Mouse (Mus musculus) right cerebral cortex, postnatal 14 days (tissue): ENCODE data around the gene Procr.

ENCODE experiments used
- DNase-seq: peaks from one replicate; pipeline ENCODE4 v3.0.0; 2022

The Procr gene

GRCm38 (mm10) chr2:155756855-155757566 lies 6.1 kb downstream of the Procr start:
- DNase-seq: no peak

GRCm38 (mm10) chr2:155764679-155765418 lies 13.9 kb downstream of the Procr start:
- peak; percentile 70 for DNase-seq

DNA sequence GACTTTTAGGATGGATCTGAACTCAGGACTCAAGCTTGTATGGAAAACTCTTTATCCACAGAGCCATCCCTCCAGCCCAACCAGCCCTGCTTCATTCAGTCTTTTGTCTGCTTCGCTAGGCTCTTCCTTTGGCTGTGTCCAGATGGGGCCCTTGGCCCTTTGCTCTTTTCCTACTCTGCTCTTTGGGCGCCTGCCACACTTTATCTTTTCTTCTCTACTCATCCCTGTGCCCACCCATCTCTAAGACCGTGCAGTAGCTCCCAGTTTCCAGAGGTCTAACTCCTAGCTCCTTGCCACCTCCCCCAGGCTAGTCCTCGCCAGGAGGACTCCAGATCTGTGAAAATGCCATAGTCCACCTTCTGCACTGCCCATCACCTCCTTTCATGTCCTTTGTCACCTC lies 22.7 kb downstream of the Procr start:
- DNase-seq: no peak

- no peak for DNase-seq
Measured at GRCm38 (mm10) chr2:155774261-155774926, 23.5 kb downstream of the Procr start.

- DNase-seq: no peak
Measured at GRCm38 (mm10) chr2:155774927-155775684, 24.2 kb downstream of the Procr start, which contains the start of gene Mmp24. Mmp24 (plus strand) TSS chr2:155775342.

GRCm38 (mm10) chr2:155775685-155776263 lies 24.9 kb downstream of the Procr start:
- peak; percentile 51 for DNase-seq

GRCm38 (mm10) chr2:155776824-155777687 lies 26.1 kb downstream of the Procr start:
- DNase-seq: no peak

DNA sequence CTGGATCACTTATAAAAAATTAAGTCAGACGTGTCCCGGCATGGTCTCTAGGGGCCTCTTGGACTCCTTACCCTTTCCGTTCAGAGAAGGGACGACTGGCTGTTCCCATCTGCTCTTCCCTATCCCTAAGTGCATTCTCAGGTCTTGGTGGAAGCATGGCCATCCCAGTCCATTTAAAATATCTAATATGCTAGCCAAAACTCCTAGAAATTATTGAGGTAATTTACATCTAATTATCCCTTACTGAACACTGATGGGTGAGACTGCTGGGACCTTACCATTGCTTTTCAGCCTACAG lies 26.7 kb downstream of the Procr start:
- DNase-seq: no peak

DNA sequence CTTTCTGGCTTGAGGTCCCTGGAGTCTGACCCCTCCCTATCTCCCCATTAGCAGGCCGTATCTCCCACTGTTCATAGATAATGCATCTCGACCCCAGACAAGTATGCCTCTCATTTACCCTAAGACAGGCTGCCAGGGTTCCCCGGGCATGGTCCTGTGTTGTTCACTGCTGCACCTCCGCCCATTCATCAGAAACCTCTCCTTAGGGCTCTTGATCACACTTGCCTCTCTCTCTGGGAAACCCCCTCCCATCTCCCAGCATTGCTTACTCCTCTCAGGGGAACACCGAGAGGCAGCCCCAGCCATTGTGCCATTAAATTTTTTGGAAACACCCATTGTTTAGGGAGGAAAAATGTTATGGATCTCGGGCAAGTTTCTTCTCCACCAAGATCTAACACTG lies 27.1 kb downstream of the Procr start:
- DNase-seq: no peak

DNA sequence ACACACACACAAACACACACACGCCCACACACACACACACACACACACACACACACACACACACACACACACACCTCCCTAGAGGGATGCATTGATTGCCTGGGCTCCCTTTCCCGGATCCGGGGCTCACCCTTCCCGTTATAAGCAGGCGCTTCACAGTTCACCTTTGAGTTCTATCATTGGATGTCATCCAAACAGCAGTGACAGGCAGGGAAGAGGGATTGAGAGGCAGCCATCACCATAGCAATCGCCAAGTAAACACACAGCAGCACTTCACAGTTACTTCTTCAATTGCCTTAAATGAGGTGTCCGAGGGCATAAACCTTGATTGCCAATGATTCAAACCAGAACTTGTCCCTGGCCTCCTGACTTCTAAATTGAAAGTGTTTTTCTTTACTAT lies 28.1 kb downstream of the Procr start:
- no peak for DNase-seq

DNA sequence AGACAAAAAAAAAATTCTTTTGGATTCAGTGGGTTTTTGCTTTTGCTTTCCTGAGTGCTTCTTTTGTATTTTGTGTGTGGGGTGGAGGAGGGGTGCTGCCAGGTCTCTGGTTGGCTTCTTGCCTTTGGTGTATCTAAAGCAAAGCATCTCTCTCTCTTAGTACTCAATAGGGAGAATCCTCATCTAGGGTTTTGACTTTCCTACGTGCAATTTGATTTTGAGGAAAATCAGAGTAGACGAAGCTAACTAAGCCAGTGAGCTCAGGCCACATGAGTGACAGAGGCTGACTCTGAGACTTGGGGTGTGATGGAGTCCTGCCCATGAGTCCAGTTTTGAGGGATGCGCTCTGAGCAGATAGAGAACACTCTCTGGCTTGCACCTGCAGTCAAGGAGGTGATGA lies 28.6 kb downstream of the Procr start:
- no peak for DNase-seq

DNA sequence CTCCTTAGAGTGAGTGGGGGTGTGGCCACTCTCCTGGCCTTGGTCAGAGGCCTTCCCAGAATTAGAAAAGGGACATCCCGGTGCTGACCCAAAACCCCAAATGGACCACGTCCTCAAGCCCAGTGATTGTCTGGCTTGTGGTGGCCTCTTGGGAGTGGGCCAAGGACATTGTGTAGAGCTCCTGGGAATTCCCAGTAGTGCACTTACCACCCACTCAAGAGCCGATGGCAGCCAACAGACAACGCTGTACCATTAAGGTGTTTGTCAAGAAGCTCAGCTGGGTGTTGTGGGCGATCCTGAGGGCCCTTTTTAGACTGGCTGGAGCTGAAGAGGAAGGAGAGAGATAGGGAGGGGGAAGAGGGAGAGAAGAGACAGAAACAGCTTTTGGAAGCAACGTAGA lies 33.6 kb downstream of the Procr start:
- peak; percentile 36 for DNase-seq

- no peak for DNase-seq
Measured at GRCm38 (mm10) chr2:155786905-155787304, 36.0 kb downstream of the Procr start.

- DNase-seq: no peak
Measured at GRCm38 (mm10) chr2:155787949-155788931, 37.3 kb downstream of the Procr start.

DNA sequence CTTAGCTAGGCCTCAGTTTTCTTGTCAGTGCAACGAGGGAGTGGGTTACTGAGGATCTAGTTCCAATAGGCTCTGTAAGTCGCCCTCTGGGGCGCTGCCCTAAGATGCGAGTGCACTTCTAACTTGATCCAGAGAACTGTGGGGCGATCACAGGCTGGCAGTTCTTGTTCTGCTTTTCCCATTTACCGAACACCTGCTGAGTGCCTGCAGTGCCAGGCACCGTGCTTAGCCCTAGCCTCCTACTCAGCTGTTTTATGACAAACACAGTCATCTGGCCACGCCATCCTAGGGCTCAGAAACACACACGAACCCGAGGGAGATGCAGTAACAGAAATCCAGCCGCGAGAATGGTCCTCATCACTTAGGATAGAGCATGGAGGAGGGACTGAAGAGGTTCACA lies 42.0 kb downstream of the Procr start:
- no peak for DNase-seq

GRCm38 (mm10) chr2:155794674-155795445 lies 43.9 kb downstream of the Procr start:
- no peak for DNase-seq

DNA sequence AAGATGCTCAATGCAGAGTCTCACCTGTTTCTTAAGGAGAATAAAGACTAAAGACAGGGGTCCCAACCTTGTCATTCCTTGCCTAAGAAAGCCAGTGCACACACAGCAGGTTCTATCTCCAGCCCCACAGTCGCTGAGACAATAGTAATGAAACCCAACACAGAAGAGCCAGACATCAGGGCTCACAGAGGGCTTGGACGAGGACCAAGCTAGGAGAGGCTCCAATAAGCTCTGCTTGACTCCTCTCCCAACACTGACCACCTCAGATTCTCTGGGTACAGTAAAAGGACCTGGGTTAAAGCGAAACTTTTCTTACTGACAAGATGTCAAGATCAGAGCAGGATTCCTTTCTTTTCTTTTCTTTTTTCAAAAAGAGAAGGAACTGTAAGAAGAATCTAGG lies 47.7 kb downstream of the Procr start:
- DNase-seq: no peak

DNA sequence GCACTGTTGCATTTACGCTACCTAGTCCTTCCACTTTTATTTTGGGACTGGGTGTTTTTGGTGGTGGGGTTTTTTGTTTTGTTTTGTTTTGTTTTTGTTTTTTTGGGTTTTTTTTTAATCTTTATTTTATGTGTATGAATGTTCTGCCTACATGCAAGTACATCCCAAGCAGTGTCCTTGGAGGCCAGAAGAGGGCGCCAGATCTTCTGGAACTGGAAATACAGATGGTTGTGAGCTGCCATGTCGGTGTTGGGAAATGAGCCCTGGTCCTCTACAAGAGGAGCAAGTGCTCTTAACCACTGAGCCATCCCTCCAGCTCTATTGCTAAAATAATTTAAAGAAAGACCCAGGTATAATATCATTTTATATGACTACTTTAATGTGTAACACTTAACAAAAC lies 51.8 kb downstream of the Procr start:
- DNase-seq: no peak

DNA sequence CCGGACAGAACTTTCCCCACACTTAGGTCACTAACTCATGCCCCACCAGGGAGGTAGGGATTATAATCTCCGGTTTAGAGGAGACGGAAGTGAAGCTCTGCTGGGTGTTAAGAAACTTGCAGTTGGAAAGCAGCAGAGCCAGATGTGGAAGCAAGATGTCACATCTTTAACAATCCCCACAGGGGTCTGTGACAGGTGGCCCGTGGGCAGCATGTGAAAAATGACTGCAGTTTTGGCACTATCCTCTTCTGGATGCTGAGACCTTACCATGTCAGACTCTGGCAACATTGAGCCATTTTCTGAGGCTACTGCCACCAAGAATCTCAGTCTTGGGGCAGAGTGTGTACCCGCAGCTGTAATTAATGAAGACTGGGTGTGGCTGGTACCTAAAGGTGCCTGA lies 53.1 kb downstream of the Procr start:
- DNase-seq: no peak
